Mouse (Mus musculus) embryo, embryonic 10.5 days (tissue): ENCODE data around the gene Lta.

Source experiments
- DNase-seq: peaks from one replicate; pipeline ENCODE4 v3.0.0-alpha.2; 2015; ENCODE audit warnings: low spot score

The Lta gene

GRCm38 (mm10) chr17:35178528-35178927, 26.6 kb downstream of the Lta start:
- peak; percentile 81 for DNase-seq

GRCm38 (mm10) chr17:35175968-35176367, 29.2 kb downstream of the Lta start, which contains the start of gene Aif1:
Gene Aif1, minus strand, starts transcription at chr17:35176068.
- no peak for DNase-seq

DNA sequence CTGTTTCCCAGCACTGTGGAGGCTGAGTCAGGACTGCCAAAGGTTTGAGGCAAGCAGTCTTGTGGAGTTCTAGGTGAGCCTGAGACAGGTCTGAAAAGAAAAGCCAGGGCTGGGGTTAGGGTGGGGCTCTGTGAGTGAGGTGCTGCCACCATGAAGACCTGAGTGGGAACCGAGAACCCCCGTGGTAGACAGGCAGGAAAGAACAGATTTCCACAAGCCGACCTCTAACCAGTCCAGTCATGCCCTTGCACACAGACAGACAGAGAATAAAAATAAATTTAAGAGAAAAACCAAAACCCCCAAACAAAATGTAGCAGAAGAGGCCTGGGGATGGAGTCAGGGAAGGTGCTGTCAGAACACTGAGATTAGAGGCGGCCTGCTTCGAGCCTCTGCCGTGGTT, 29.8 kb downstream of the Lta start:
- no peak for DNase-seq

DNA sequence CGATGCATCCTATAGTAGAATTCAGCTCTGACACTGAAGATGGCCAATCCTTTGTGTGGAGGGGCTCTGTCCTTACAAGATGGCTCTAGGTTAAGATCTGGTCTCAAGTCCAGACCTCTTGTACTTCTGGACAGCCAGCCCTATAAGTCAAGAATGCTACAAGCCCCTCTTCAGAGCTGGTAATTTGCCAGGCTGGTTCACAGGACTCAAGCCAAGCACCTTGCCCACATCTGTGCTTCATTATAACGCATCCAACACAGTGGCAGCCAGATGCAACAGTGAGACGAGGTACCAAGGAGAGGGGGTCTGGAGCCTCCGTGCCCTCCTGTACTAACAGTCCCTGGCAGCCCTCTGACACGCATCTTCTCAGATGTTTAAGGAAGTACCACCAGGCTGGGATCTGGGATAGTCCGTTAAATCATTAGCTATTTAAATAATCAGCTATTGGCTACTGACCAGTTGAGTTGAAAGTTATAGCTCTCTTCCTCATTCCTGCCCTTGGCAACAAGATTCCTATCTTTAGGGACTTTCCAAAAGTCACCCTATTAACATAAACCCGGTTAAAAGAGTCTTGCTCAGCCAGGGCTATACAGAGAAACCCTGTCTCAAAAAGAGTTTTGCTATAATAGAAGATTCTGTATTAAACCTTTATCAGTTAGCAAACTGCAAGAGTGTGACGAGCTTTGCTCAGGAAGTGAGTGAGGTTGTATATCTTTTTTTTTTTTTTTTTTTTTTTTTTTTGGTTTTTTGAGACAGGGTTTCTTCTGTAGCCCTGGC, 30.8 kb downstream of the Lta start:
- DNase-seq = no peak

- DNase-seq = no peak
These were observed 31.8 kb downstream of the Lta start for GRCm38 (mm10) chr17:35173329-35173728.

GRCm38 (mm10) chr17:35172445-35173234, 32.5 kb downstream of the Lta start:
- no peak for DNase-seq

GRCm38 (mm10) chr17:35168541-35169207, 36.5 kb downstream of the Lta start:
- peak; percentile 87 for DNase-seq

- DNase-seq = no peak
These were observed 37.4 kb downstream of the Lta start for GRCm38 (mm10) chr17:35167794-35168193.

DNA sequence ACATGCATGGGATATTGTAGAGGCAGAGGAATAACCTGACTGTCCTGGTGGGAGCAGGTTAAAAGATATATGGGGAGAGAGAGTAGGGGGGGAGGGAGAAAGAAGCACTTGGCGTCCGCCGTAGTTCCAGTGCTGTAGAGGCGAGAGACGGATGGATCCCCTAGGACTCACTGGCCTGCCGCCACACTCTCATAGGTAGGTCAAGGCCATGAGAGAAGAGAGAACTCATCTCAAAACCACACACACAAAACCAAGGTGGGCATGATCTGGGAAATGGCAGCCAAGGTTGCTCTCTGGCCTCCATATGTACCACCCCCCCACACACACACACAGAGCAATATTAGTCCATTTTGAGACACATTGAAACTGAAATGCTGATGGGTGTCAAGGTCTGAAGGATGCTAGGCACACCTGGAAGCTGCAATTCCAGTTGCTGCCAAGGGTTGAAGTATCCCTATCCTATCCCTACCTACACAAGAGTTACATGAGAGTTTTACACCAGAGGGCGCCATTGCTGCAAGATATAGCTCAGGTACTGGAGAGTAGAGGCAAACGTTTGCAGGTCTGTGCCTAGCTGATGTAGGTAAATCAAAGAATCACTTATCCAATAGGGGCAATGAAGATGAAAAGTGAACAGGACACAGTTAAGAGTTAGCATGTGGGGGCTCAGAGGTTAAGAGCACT, 38.7 kb downstream of the Lta start:
- DNase-seq = peak; percentile 81

GRCm38 (mm10) chr17:35165451-35166155, 39.5 kb downstream of the Lta start:
- no peak for DNase-seq

DNA sequence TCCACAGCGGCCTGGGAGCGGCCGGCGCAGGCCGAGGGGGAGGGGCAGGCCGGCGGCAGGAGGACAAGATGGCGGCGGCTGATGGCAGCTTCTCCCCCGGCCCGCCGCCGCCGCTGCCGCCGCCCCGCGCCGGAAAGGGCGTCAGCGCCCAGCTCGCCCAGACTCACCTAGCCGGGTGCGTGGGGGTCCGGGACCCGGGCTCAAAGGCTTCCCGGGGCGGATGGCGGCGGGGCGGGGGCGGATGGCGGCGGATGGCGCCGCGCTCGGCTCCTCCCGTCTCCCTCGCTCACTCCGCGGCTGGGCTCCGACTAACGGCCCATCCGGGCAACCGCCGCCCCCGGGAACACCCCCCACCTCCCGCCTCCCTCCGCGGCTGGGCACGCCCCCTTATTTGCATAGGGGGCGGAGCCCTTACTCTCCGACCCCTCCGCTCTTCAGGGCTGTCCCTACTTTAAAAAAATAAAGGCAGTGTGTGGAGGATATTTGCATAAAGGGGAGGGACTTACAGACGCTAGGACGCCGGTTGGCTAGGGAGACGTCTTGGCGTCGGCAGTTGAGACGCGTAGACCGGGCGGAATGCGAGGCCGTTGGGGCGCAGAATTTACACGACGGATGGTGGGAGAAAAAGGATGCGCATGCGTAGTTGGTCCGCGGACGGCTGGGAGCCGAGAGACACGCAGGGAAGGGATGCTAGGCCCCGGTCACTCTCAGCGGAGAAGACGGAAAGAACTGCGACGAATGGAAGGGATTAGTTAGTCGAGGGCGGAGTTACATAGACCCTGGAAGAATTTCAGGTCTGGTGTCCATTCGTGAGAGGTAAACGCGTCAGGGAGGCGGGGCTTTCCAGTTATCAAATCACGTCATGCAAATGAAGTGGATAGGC, 40.3 kb downstream of the Lta start, which contains the start of gene Prrc2a:
TSS of gene Prrc2a (minus strand) at position 330 of the 883 bp plus-strand sequence.
- peak; percentile 99 for DNase-seq

GRCm38 (mm10) chr17:35164218-35164567, 41.0 kb downstream of the Lta start:
- DNase-seq = peak; percentile 11

DNA sequence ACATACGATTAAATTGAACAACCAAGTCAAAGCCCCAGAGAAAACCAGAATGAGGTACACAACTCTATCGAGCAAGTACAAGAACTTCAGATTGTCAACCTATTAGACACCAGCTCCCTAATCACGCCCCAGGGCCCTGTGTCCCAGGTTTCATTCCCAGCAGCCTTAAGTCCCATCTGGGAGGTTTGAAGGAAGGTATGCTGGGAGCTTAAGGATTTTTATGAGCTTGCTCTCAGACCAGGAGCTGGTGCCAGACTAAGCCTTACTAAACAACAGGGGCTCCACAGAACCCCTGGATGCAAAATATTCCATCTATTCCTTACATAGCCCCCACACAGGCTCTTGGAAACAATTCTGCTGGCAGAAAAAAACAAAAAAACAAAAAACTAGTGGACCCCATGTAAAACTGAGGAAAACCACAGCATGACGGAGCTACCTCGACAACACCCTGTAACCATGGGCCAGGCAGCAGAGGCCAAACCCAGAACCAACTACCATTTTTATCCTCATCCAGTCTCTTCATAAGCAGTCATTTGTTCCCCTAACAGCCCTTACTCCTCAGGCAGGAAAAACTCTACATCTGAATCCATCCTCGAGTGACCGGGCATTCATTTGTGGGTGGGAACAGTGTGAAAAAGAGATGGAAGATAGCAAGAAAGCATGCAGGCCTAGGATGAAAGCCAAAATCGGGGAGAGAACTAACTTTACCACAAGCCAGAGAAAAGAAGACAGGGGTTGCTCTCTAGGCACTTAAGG, 41.6 kb downstream of the Lta start:
- peak; percentile 15 for DNase-seq

DNA sequence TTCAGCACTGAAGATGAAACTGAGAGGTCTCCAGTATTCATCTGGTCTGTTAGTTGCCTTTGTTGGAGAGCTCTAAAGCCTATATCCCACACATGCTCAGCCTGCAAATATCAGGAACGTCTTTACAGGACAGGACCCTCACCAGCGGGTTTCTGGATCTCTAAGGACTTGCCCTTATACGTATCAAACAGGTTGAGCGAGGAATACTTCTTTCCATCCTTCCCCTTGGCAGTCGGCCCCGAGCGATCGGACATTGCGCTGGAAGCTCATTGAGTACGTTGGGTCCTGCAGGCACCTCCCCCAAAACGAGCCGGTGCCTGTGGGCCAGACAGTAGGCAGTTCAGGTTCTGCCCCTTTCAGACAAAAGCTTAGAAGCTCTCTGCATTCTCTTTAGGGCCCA, 42.4 kb downstream of the Lta start:
- DNase-seq = no peak

- no peak for DNase-seq
These were observed 43.0 kb downstream of the Lta start for GRCm38 (mm10) chr17:35162121-35162520.

DNA sequence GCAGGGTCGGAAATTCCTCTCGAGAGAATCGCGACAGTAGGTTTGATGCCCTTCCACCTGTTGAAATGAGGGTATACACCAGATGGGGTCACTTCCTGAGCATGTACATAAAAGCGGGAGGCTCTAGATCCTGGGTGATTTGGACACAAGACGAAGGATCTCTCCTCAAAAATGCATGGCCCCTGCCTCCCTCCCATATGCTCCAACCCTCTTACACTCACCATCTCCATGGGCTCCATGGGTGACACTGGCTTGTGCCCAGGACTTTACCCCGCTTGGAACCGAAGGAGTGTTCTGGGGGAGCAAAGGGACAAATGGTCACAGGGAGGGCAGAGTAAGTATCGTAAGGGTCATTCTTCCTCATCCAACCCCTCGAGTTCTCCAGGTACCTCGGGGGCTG, 43.7 kb downstream of the Lta start:
- no peak for DNase-seq

- no peak for DNase-seq
These were observed 45.5 kb downstream of the Lta start for GRCm38 (mm10) chr17:35159638-35160037.

DNA sequence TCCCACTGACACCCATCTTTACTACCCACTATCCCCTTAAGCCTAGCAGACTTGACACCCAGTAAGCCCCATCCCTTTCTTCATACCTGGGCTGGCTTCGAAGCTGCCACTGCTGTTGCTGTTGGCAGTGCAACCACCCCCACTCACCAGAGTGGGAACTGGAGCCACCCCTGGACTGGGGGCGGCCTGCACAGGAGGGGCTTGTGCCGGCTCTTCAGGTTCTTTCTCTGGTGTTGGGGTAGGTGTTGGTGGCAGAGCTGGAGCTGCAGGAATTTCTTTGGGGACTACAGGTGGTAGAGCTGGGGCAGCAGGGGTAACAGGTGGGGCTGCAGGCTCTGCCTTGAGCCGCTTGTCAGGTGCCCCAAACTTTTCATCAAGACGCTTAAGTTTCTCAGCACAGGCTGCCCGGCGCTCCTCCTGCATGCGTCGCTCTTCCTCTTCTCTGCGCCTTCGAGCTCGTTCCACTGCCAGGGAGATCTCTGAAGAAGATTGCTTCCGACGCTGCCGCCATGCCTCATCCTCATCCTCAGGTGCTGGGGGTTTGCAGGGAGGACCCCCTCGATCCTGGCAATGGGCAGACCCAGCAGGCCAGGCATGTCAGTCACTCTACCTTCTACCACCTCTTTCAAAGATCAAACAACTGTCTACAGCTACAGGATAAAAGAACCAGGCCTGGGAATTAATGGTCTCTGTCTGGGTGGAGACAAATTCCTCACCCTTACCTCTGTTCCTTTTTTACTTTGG, 46.1 kb downstream of the Lta start:
- no peak for DNase-seq

GRCm38 (mm10) chr17:35157661-35158175, 47.4 kb downstream of the Lta start:
- DNase-seq = no peak
